Mouse (Mus musculus): ENCODE results near the gene Ptpra. TPM values are rescaled to one million over a fixed set of nuclear protein-coding genes. Genes with fewer than 3 reads are reported as not detected.
"Not testable (repeated sequence)": the region's sequence is repeated elsewhere in the genome, so short reads cannot be mapped to it uniquely, and the experiment has no call there.

Gene Ptpra
- polyA plus RNA-seq, 1 experiment = 57.9 TPM

DNA sequence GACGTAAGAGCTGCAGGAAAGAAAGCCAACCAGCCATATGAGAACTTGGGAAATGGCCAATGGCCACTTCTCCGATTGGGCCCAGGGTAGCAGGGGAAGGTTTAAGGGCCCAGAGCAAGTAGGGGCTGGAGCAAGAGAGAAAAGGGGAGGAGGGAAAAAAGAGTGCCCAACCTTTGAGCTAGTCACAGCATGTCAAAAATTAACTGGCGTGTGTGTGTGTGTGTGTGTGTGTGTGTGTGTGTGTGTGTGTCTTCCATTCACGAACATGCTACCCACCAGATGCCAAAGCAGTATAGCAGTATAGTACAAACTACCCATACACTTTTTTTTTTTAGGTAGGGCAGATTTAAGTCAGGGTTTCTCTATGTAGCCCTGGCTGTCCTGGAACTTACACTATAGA, 118.8 kb downstream of the Ptpra start:
- no peaks in the 10 kb centered on the region for H3K27me3 ChIP-seq (ENCODE audit: control insufficient read depth, insufficient read depth, insufficient read length)
- H3K4me2 ChIP-seq (ENCODE audit: low read depth) = no peak overlapping the region
- H3K79me2 ChIP-seq (ENCODE audit: control insufficient read depth, insufficient read depth) = peaks cover 13% of the 10 kb centered on the region
- no peak overlapping the region for H3K4me3 ChIP-seq
- H3ac ChIP-seq (ENCODE audit: control insufficient read depth, insufficient read length) = no peak overlapping the region
- peaks cover 6% of the 10 kb centered on the region for H3K36me3 ChIP-seq (ENCODE audit: control insufficient read depth, insufficient read depth)
- TF ChIP-seq TCF3 (IDR thresholded peaks at IDR 0.05; ENCODE audit: insufficient read length, low read depth) = no peak
- TF ChIP-seq MYOG (IDR thresholded peaks at IDR 0.05; ENCODE audit: control insufficient read depth in 1 of 3, insufficient read depth in 1 of 3, insufficient read length in 2 of 3, low read depth in 2 of 3) = no peak
- no peak for TF ChIP-seq POLR2A (IDR thresholded peaks at IDR 0.05; ENCODE audit: insufficient read length, low read depth)
- TF ChIP-seq MYOD1 (IDR thresholded peaks at IDR 0.05; ENCODE audit: control insufficient read depth in 1 of 3, insufficient read length in 2 of 3, low read depth in 2 of 3) = no peak
- no peak for TF ChIP-seq TCF12 (IDR thresholded peaks at IDR 0.05; ENCODE audit: insufficient read depth, poor library complexity, severe bottlenecking)
- TF ChIP-seq SRF (IDR thresholded peaks at IDR 0.05; ENCODE audit: control insufficient read depth, insufficient read length, low read depth) = no peak
- TF ChIP-seq CEBPB (IDR thresholded peaks at IDR 0.05; ENCODE audit: insufficient read depth, poor library complexity, severe bottlenecking) = no peak
- TF ChIP-seq POLR2AphosphoS2 (IDR thresholded peaks at IDR 0.05; ENCODE audit: insufficient read length, low read depth) = no peak
- TF ChIP-seq REST (IDR thresholded peaks at IDR 0.05; ENCODE audit: insufficient read depth, insufficient read length) = no peak
- no peak for TF ChIP-seq MAX (IDR thresholded peaks at IDR 0.05; ENCODE audit: low read depth)
- no peak for TF ChIP-seq E2F4 (IDR thresholded peaks at IDR 0.05; ENCODE audit: insufficient read depth)
- TF ChIP-seq USF1 (IDR thresholded peaks at IDR 0.05; ENCODE audit: low read depth) = no peak

DNA sequence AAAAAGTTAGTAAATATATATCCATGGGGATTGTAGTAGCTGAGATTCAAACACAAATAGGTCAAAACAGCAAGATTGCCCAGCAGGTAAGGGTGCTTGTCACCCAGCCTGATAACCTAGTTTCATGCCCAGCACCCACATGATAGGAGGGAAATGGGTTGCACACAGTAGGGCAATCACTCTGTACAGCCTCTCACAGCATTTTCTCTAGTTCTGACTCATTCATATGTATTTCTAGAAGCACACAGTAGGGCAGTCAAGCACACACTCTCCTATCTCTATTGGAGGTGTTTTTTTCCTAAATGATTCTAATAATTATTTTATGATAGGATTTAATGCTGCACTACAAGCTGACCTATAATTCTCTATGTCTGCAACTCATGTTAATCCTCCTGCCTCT, 119.8 kb downstream of the Ptpra start:
- no peak overlapping the region for H3K4me3 ChIP-seq

GRCm38 (mm10) chr2:130574960-130575359, 124.9 kb downstream of the Ptpra start:
- H3K27me3 ChIP-seq (ENCODE audit: control insufficient read depth, insufficient read depth, insufficient read length) = peaks cover under 1% of the 10 kb centered on the region
- no peaks in the 10 kb centered on the region for H3K79me2 ChIP-seq (ENCODE audit: control insufficient read depth, insufficient read depth)
- no peaks in the 10 kb centered on the region for H3K36me3 ChIP-seq (ENCODE audit: control insufficient read depth, insufficient read depth)
- TF ChIP-seq POLR2A (IDR thresholded peaks at IDR 0.05; ENCODE audit: insufficient read length, low read depth) (no peak), CEBPB (IDR thresholded peaks at IDR 0.05; ENCODE audit: insufficient read depth, poor library complexity, severe bottlenecking) (no peak), MAX (IDR thresholded peaks at IDR 0.05; ENCODE audit: low read depth) (no peak), TCF3 (IDR thresholded peaks at IDR 0.05; ENCODE audit: insufficient read length, low read depth) (no peak), MYOD1 (IDR thresholded peaks at IDR 0.05; ENCODE audit: control insufficient read depth in 1 of 3, insufficient read length in 2 of 3, low read depth in 2 of 3) (no peak), USF1 (IDR thresholded peaks at IDR 0.05; ENCODE audit: low read depth) (no peak), SRF (IDR thresholded peaks at IDR 0.05; ENCODE audit: control insufficient read depth, insufficient read length, low read depth) (no peak), MYOG (IDR thresholded peaks at IDR 0.05; ENCODE audit: control insufficient read depth in 1 of 3, insufficient read depth in 1 of 3, insufficient read length in 2 of 3, low read depth in 2 of 3) (no peak), REST (IDR thresholded peaks at IDR 0.05; ENCODE audit: insufficient read depth, insufficient read length) (no peak), TCF12 (IDR thresholded peaks at IDR 0.05; ENCODE audit: insufficient read depth, poor library complexity, severe bottlenecking) (no peak), POLR2AphosphoS2 (IDR thresholded peaks at IDR 0.05; ENCODE audit: insufficient read length, low read depth) (no peak), E2F4 (IDR thresholded peaks at IDR 0.05; ENCODE audit: insufficient read depth) (no peak)
- no peak overlapping the region for H3K4me2 ChIP-seq (ENCODE audit: low read depth)
- no peak overlapping the region for H3ac ChIP-seq (ENCODE audit: control insufficient read depth, insufficient read length)
- no peak overlapping the region for H3K4me3 ChIP-seq

More for the DNA sequence above, 119.8 kb downstream of the Ptpra start:
- Histone ChIP-seq H3K36me3 (ENCODE audit: control insufficient read depth, insufficient read depth) (peaks cover 6% of the 10 kb centered on the region), H3ac (ENCODE audit: control insufficient read depth, insufficient read length) (no peak overlapping the region), H3K79me2 (ENCODE audit: control insufficient read depth, insufficient read depth) (peaks cover 4% of the 10 kb centered on the region), H3K27me3 (ENCODE audit: control insufficient read depth, insufficient read depth, insufficient read length) (no peaks in the 10 kb centered on the region), H3K4me2 (ENCODE audit: low read depth) (no peak overlapping the region)
- TF ChIP-seq E2F4 (IDR thresholded peaks at IDR 0.05; ENCODE audit: insufficient read depth) = no peak
- no peak for TF ChIP-seq POLR2A (IDR thresholded peaks at IDR 0.05; ENCODE audit: insufficient read length, low read depth)
- no peak for TF ChIP-seq TCF12 (IDR thresholded peaks at IDR 0.05; ENCODE audit: insufficient read depth, poor library complexity, severe bottlenecking)
- no peak for TF ChIP-seq SRF (IDR thresholded peaks at IDR 0.05; ENCODE audit: control insufficient read depth, insufficient read length, low read depth)
- TF ChIP-seq TCF3 (IDR thresholded peaks at IDR 0.05; ENCODE audit: insufficient read length, low read depth) = no peak
- no peak for TF ChIP-seq MYOD1 (IDR thresholded peaks at IDR 0.05; ENCODE audit: control insufficient read depth in 1 of 3, insufficient read length in 2 of 3, low read depth in 2 of 3)
- no peak for TF ChIP-seq POLR2AphosphoS2 (IDR thresholded peaks at IDR 0.05; ENCODE audit: insufficient read length, low read depth)
- no peak for TF ChIP-seq REST (IDR thresholded peaks at IDR 0.05; ENCODE audit: insufficient read depth, insufficient read length)
- no peak for TF ChIP-seq USF1 (IDR thresholded peaks at IDR 0.05; ENCODE audit: low read depth)
- TF ChIP-seq CEBPB (IDR thresholded peaks at IDR 0.05; ENCODE audit: insufficient read depth, poor library complexity, severe bottlenecking) = no peak
- TF ChIP-seq MYOG (IDR thresholded peaks at IDR 0.05; ENCODE audit: control insufficient read depth in 1 of 3, insufficient read depth in 1 of 3, insufficient read length in 2 of 3, low read depth in 2 of 3) = no peak
- TF ChIP-seq MAX (IDR thresholded peaks at IDR 0.05; ENCODE audit: low read depth) = no peak

GRCm38 (mm10) chr2:130575873-130576272, 125.8 kb downstream of the Ptpra start, which contains the start of gene Oxt:
Oxt (plus strand) TSS chr2:130576173.
- Histone ChIP-seq H3K27me3 (ENCODE audit: control insufficient read depth, insufficient read depth, insufficient read length) (peaks cover 9% of the 10 kb centered on the region), H3K4me3 (no peak within 1 kb of the TSS), H3ac (ENCODE audit: control insufficient read depth, insufficient read length) (no peak within 1 kb of the TSS), H3K79me2 (ENCODE audit: control insufficient read depth, insufficient read depth) (no peaks in the 10 kb centered on the region), H3K36me3 (ENCODE audit: control insufficient read depth, insufficient read depth) (no peaks in the 10 kb centered on the region), H3K4me2 (ENCODE audit: low read depth) (no peak within 1 kb of the TSS)
- no peak for TF ChIP-seq SRF (IDR thresholded peaks at IDR 0.05; ENCODE audit: control insufficient read depth, insufficient read length, low read depth)
- TF ChIP-seq TCF3 (IDR thresholded peaks at IDR 0.05; ENCODE audit: insufficient read length, low read depth) = no peak
- TF ChIP-seq MYOG (IDR thresholded peaks at IDR 0.05; ENCODE audit: control insufficient read depth in 1 of 3, insufficient read depth in 1 of 3, insufficient read length in 2 of 3, low read depth in 2 of 3) = no peak
- TF ChIP-seq E2F4 (IDR thresholded peaks at IDR 0.05; ENCODE audit: insufficient read depth) = no peak

- not testable (repeated sequence) for H3K4me2 ChIP-seq (ENCODE audit: low read depth); H3K4me3 ChIP-seq; H3K79me2 ChIP-seq (ENCODE audit: control insufficient read depth, insufficient read depth); H3K36me3 ChIP-seq (ENCODE audit: control insufficient read depth, insufficient read depth); H3ac ChIP-seq (ENCODE audit: control insufficient read depth, insufficient read length)
- H3K27me3 ChIP-seq (ENCODE audit: control insufficient read depth, insufficient read depth, insufficient read length) = peaks cover 14% of the 10 kb centered on the region
Observed at GRCm38 (mm10) chr2:130576564-130576963, 126.5 kb downstream of the Ptpra start.

Measured in myocyte (in vitro differentiated cells).